Mouse (Mus musculus) forebrain, embryonic 11.5 days (tissue): ENCODE results near the gene Rnf207. TPM values are rescaled to one million over a fixed set of nuclear protein-coding genes. Genes with fewer than 3 reads are reported as not detected.

Experiments used
- ATAC-seq: fragments of 200-750 bp; cut with Nextera tagmentation; replicated peaks from 2 replicates; pipeline ENCODE4 v1.8.0; 2017; ENCODE audit warnings: moderate TSS enrichment; ENCODE audit not compliant: low FRiP score
- DNase-seq: peaks from one replicate; pipeline ENCODE4 v3.0.0-alpha.2; 2017; ENCODE audit warnings: low spot score
- H3K27ac ChIP-seq: fragments of 300-500 bp; sonication (generic); 2 replicates; pipeline ENCODE4 v1.5.1; 2014; ENCODE audit warnings: low read depth, low read length
- H3K27me3 ChIP-seq: fragments of 300-500 bp; sonication (generic); 2 replicates; pipeline ENCODE4 v1.6.1; 2014; ENCODE audit warnings: mild to moderate bottlenecking, low read length, mixed read lengths; ENCODE audit not compliant: control insufficient read depth, insufficient read depth
- H3K36me3 ChIP-seq: fragments of 300-500 bp; sonication (generic); 2 replicates; pipeline ENCODE4 v1.6.1; 2014; ENCODE audit warnings: mild to moderate bottlenecking, low read length, moderate library complexity, mixed read lengths; ENCODE audit not compliant: control insufficient read depth, insufficient read depth
- H3K4me1 ChIP-seq: fragments of 300-500 bp; sonication (generic); replicated peaks from 2 replicates; pipeline ENCODE4 v1.6.1; 2014; ENCODE audit warnings: low read length, mixed read lengths; ENCODE audit not compliant: control insufficient read depth, insufficient read depth
- H3K4me2 ChIP-seq: fragments of 300-500 bp; sonication (generic); 2 replicates; pipeline ENCODE4 v1.6.1; 2014; ENCODE audit warnings: low read depth, mild to moderate bottlenecking, low read length, moderate library complexity, mixed read lengths; ENCODE audit not compliant: severe bottlenecking
- H3K4me3 ChIP-seq: fragments of 300-500 bp; sonication (generic); 2 replicates; pipeline ENCODE4 v1.5.1; 2014; ENCODE audit warnings: low read depth, low read length
- H3K9ac ChIP-seq: fragments of 300-500 bp; sonication (generic); 2 replicates; pipeline ENCODE4 v1.6.1; 2014; ENCODE audit warnings: low read length
- H3K9me3 ChIP-seq: fragments of 300-500 bp; sonication (generic); 2 replicates; pipeline ENCODE4 v1.6.1; 2016; ENCODE audit warnings: low read length, mixed read lengths; ENCODE audit not compliant: control insufficient read depth
- whole genome bisulfite sequencing: fragments of 180-500 bp; shearing (Covaris S2); extraction: QIAGEN DNeasy Blood & Tissue Kit; methylation state at CpG from one replicate; pipeline ENCODE4 v1.1.7; 2014; 5-methylcytosine and 5-hydroxymethylcytosine counted together
- polyA plus RNA-seq: library from polyadenylated mRNA; unstranded; fragments of >200 nt; fragmentation: Nextera tagmentation; extraction: Ambion mirVana; gene quantifications from 2 replicates; pipeline ENCODE4 v1.2.1, GENCODE M21; 2014

Gene Rnf207
- polyA plus RNA-seq, 1 experiment from 2014 or later, result 0.60 TPM

GRCm38 (mm10) chr4:152276389-152277347, 42.1 kb downstream of the Rnf207 start:
- peaks cover 31% of the 10 kb centered on the region for H3K27me3 ChIP-seq
- H3K9me3 ChIP-seq, result no peaks in the 10 kb centered on the region
- no peak overlapping the region for H3K27ac ChIP-seq
- no peak overlapping the region for H3K4me2 ChIP-seq
- peaks cover 20% of the 10 kb centered on the region for H3K4me1 ChIP-seq
- DNase-seq (peak; percentile 79), ATAC-seq (no peak)
- WGBS, result 58% methylated on average over 10 of the region's 10 CpGs
- no peaks in the 10 kb centered on the region for H3K36me3 ChIP-seq
- no peak overlapping the region for H3K9ac ChIP-seq
- H3K4me3 ChIP-seq, result no peak overlapping the region

GRCm38 (mm10) chr4:152274681-152275131, 44.1 kb downstream of the Rnf207 start:
- Histone ChIP-seq H3K9ac (peak overlapping the region; percentile 64), H3K4me1 (peaks cover 20% of the 10 kb centered on the region), H3K27ac (no peak overlapping the region), H3K4me2 (peak overlapping the region; percentile 97), H3K36me3 (no peaks in the 10 kb centered on the region), H3K4me3 (peak overlapping the region; percentile 49), H3K27me3 (peaks cover 17% of the 10 kb centered on the region), H3K9me3 (no peaks in the 10 kb centered on the region)
- 0 out of 2 replicates have a peak, but pooled peaks have one; percentile 43 for ATAC-seq
- DNase-seq, result peak; percentile 73
- under 1% methylated on average over 20 of the region's 20 CpGs for WGBS

DNA sequence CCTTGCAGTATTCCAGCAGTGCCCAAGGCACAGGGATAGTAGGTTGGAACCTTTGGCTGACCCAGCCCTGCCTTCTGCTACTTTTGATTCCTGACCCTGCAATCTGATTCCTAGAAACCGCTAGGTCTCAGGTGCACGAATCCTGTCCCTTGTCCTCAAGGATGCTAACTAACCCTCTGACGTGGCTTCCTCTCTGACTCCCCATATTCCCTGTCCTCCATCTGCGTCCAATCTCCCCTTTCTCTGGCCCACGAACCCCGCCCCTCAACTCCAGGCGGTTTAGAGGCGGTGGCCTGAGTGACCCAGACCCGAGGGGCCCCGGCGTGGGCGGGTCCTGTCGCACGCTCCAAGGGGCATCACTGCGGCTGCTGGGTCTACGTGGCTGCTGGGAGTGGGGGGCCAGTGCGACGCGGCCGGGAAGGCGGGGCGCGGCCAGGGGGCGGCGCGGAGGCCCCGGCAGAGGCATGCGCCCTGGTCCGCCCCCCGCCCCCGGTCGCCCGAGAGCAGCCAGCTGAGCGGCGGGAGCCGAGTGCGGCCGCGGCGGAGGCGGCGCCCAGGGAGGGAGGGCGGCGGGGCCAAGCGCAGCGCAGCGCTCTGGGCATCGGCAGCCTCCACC, 45.1 kb downstream of the Rnf207 start, which contains the start of gene Gpr153:
Gene Gpr153 (plus strand): TSS at position 612 of the 616 bp plus-strand sequence.
- Histone ChIP-seq H3K36me3 (no peaks in the 10 kb centered on the region), H3K4me3 (peak within 1 kb of the TSS; percentile 49), H3K4me2 (peak within 1 kb of the TSS; percentile 97), H3K4me1 (peaks cover 20% of the 10 kb centered on the region), H3K27me3 (peaks cover 17% of the 10 kb centered on the region), H3K9ac (peak within 1 kb of the TSS; percentile 64), H3K9me3 (no peaks in the 10 kb centered on the region), H3K27ac (no peak within 1 kb of the TSS)
- WGBS, result under 1% methylated on average over 36 of the region's 48 CpGs
- ATAC-seq, result peak; percentile 47
- peak; percentile 75 for DNase-seq

DNA sequence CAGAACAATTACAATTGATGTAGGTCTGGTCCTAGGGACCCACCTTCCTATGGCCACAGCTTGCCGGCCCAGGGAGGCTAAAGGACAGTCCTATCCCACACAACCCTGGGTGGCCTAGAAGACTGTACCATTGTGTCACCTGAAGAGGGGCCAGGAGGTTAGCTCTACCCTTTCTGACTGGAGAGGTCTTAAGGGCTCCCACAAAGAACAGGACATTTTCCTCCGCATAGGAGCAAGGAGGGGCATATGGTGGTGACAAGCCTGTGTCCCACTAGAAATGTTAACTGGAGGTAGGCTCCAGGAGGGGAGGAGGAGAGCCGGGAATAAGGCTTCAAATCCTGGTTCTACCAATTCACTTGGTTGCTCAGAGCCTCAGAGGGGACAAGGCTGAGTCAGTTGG, 45.6 kb downstream of the Rnf207 start:
- Histone ChIP-seq H3K9ac (no peak overlapping the region), H3K9me3 (no peaks in the 10 kb centered on the region), H3K4me3 (peak overlapping the region; percentile 49; the same call in 1 of the 2 replicates), H3K27me3 (peaks cover 17% of the 10 kb centered on the region), H3K4me2 (peak overlapping the region; percentile 97; the same call in 1 of the 2 replicates), H3K27ac (no peak overlapping the region), H3K36me3 (no peaks in the 10 kb centered on the region), H3K4me1 (peaks cover 20% of the 10 kb centered on the region)
- 29% methylated on average over 3 of the region's 3 CpGs for WGBS
- ATAC-seq, result no peak
- DNase-seq, result no peak

- H3K27me3 ChIP-seq, result peaks cover 17% of the 10 kb centered on the region
- no peaks in the 10 kb centered on the region for H3K36me3 ChIP-seq
- no peak overlapping the region for H3K27ac ChIP-seq
- H3K4me3 ChIP-seq, result no peak overlapping the region
- no peaks in the 10 kb centered on the region for H3K9me3 ChIP-seq
- ATAC-seq (no peak), DNase-seq (no peak)
- 36% methylated on average over 9 of the region's 9 CpGs for WGBS
- peaks cover 20% of the 10 kb centered on the region for H3K4me1 ChIP-seq
- no peak overlapping the region for H3K9ac ChIP-seq
- H3K4me2 ChIP-seq, result no peak overlapping the region
Measured at GRCm38 (mm10) chr4:152272449-152273049, 46.2 kb downstream of the Rnf207 start.

- no peak for DNase-seq
- Histone ChIP-seq H3K36me3 (no peaks in the 10 kb centered on the region), H3K4me1 (peaks cover 20% of the 10 kb centered on the region), H3K4me3 (no peak overlapping the region), H3K27me3 (peaks cover 17% of the 10 kb centered on the region), H3K9me3 (no peaks in the 10 kb centered on the region), H3K27ac (no peak overlapping the region), H3K9ac (no peak overlapping the region), H3K4me2 (no peak overlapping the region)
- 74% methylated on average over 7 of the region's 7 CpGs for WGBS
- no peak for ATAC-seq
Measured at GRCm38 (mm10) chr4:152272006-152272405, 46.8 kb downstream of the Rnf207 start.

- Histone ChIP-seq H3K4me3 (no peak overlapping the region), H3K9ac (no peak overlapping the region), H3K27ac (no peak overlapping the region), H3K9me3 (no peaks in the 10 kb centered on the region), H3K4me2 (no peak overlapping the region), H3K27me3 (peaks cover 17% of the 10 kb centered on the region), H3K4me1 (peaks cover 20% of the 10 kb centered on the region), H3K36me3 (no peaks in the 10 kb centered on the region)
- ATAC-seq (no peak), DNase-seq (no peak)
- WGBS, result 92% methylated on average over 11 of the region's 11 CpGs
Measured at GRCm38 (mm10) chr4:152271334-152271733, 47.5 kb downstream of the Rnf207 start.

- peaks cover 20% of the 10 kb centered on the region for H3K4me1 ChIP-seq
- no peak overlapping the region for H3K27ac ChIP-seq
- H3K4me3 ChIP-seq, result no peak overlapping the region
- no peak overlapping the region for H3K4me2 ChIP-seq
- no peaks in the 10 kb centered on the region for H3K36me3 ChIP-seq
- H3K27me3 ChIP-seq, result peaks cover 12% of the 10 kb centered on the region; the same call in 1 of the 2 replicates
- ATAC-seq (no peak), DNase-seq (no peak)
- H3K9ac ChIP-seq, result no peak overlapping the region
- no peaks in the 10 kb centered on the region for H3K9me3 ChIP-seq
- WGBS, result 85% methylated on average over 9 of the region's 9 CpGs
Measured at GRCm38 (mm10) chr4:152270599-152270998, 48.2 kb downstream of the Rnf207 start.
